Mouse (Mus musculus): ENCODE data around the gene Asf1b.

DNA sequence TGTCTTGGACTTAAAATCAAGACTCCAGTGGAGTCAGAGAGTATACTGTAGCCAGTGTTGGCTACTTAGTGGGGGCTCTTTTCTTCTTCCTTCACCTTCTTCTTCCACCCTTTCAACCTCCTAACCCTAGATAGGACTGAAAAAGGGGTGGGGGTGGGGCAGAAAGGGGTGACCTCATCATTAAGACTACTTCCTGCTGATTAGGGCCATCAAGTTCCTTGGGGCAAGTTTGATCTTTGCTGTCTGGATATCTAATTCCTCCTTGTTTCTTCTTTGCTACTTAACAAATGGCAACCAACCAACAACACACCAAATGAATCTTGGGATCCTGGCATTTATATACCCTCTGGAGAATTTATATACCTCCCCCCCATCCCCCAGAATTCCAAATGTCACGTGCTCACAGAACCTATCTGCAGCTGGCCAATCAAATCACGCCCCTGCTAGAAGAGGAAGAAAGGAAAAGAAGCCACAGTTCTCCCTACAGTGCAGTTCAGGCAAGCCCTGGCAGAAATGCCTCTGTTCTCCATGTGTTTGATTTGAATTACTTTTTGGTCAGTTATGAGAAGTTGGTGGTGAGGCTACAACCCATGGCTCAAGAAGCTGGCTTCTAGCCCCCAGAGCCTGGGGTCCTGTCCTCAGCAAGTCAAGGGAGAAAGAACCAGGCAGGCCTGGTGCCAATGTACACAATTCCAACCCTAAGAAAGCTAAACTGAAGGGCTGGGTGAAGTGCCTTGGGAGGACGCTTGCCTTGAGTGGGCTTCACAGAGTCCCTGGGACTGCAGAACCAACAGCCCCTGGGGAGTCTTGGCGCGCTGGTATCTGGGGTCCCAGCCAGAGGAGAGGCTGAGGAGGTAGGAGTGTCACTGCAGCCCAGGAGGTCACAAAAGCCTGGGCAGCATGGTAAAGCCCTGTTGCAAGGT is 43.2 kb upstream of the Asf1b start:
- no peak for TF ChIP-seq CTCF (conservative IDR thresholded peaks at IDR 0.05; ENCODE audit: insufficient read depth, insufficient read length, low read depth, low read length)
- no peak for TF ChIP-seq POLR2A (IDR thresholded peaks at IDR 0.05; ENCODE audit: low read depth, low read length)

Measured in kidney, adult 2 months (tissue).